Mouse (Mus musculus) ovary, adult 18-20 months (tissue): ENCODE results near the gene Mdm4.

ENCODE experiments used
- DNase-seq: peaks from one replicate; pipeline ENCODE4 v3.0.0; 2022; ENCODE audit warnings: low spot score, mixed read lengths

Gene Mdm4

DNA sequence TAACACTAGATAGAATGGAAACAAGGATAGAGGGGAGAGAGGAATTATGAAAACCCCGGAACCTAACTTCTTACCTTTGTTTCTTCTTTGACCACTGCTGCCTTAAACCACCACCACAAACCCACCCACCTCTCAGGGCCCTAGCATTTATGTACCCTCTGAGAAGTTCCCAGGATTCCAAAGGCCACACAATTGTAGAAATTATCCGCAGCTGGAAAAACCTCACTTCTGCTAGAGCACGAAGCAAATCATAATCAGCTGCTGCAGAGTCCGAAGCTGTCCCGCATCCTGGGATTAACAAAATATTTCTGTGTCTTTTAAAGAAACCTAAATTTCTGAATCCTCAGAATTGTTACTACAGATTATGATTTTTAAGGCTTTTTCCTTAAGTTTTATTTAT lies at the start of gene Mdm4:
Gene Mdm4 (minus strand): TSS at position 101 of the 400 bp plus-strand sequence.
- DNase-seq, result no peak

DNA sequence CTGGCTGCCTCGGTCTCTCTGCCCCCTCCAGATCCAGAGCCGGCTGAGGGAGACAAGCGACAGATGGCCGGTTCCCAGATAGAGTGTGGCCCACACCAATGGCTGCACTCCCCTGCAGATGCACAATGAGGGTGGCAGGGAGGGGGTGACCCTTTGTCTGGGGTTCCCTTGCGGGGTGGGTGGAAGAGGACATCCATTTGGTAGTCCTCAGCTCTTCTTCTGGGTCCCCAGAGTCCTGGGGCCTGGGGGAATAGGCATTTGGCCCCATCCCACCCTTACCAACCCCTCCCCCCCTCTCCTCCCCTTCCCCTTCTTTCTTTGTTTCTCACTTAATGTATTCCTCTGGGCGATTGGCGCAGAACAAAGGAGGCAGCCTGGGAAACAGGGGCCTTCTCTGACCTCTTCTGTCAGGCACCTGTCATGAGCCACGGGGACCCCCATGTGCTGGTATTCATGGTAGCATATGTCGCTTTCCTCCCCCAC lies 49.8 kb upstream of the Mdm4 start:
- DNase-seq, result no peak

DNA sequence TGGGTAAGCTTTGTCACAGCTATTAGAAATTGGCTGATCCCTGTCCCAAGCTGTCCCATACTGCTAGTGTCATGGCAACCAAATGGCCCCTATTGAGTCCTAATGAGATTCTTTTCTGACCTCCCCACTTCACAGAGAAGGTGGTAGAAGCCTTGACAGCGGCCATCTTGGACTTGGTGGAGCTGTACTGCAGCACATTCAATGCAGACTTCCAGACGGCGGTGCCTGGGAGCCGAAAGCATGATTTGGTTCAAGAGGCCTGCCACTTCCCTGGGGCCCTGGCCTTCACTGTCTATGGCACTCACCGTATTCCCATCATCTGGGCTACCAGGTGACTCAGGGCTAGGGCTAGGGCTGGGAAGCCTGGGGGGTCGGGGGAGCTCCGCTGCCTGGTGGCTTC lies 49.1 kb upstream of the Mdm4 start:
- no peak for DNase-seq

GRCm38 (mm10) chr1:133078338-133078727 lies 48.0 kb upstream of the Mdm4 start:
- no peak for DNase-seq

DNA sequence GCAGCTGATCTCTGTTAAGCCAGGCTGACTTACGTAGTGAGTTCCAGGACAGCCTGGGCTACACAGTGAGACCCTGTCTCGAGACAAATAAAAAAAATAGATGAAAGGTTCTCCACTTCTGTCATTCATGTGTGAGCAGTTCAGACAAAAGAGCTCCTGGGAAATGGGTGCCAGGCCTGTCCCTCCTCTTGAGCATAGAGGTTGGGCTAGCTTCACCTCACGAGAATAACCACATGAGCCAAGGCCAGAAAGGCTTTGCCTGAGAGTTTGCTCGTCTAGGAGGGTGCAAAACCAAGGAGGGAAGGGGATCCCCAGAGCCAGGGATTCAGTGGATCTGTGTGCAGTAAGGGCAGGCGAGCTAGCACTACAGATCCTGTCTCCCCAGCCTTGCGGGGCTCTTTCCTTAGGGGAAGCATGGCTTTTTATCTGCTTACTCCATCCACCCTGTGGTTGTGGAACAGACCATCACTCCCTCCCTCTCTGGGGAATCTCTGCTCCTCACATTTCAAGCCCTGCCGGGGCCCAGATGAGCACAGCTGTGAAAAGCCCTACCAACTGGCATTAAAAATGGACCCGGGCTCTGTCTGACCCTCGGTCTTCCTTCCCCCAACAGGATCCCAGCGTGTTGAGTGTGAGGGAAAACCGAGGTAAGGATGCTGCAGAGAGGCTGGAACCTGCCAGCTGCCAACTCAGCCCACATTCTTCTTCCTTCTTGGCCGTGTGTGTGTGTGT lies 47.4 kb upstream of the Mdm4 start:
- no peak for DNase-seq

DNA sequence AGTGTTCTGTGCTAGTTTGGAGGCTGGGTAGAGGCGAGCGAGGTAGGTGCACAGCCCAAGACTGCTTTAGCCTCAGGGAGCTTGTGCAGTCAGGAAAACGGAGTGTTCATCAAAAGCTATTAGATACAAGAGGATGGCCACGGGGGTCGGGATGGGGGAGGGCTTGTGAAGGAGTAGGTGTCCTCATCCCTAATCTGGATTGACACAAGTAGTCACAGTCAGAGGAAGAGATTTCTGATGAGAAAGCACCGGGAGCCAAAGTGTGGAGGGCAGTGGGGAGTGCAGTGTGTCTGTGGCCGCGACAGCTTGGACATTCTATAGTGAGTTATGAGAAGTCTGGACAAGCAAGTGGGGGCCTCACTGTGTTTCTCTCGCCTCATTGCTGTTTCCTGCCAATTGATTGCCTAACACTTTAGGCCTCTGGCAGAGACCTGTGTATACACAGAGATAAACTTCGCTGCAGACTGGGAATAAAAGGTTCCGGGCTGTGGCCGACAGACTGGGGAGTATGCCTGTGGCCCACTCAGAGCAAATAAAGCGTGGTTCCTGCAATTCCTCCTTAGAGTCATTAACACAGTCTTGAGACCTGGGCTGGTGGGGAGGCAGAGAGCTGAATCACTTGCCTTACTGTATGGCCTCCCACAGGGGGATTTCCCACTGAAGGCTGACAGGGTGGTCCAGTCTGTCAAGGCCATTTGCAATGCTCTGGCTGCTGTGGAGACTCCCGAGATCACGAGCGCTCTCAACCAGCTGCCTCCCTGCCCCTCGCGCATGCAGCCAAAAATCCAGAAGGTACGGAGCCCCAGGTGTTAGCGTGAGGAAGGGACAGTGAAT lies 46.5 kb upstream of the Mdm4 start:
- peak; percentile 44 for DNase-seq

- DNase-seq, result no peak
Measured at GRCm38 (mm10) chr1:133075651-133076400, 45.5 kb upstream of the Mdm4 start.

DNA sequence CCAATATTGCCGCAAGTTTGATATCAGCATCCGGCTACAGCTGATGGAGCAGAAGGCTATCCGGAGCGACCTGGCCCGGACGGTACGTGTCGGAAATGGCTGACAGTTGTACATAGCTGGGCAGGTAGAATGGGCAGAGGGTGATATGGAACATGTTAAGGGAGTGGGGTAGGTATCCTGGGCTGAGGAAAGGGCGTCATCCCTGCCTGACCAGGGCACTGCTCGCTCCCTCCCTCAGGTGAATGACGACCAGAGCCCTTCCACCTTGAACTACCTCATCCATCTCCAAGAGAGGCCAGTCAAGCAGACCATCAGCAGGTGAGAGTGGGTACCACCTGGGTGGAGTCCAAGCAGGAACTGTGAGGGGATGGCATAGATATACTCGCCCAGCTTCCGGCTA lies 44.2 kb upstream of the Mdm4 start:
- no peak for DNase-seq

DNA sequence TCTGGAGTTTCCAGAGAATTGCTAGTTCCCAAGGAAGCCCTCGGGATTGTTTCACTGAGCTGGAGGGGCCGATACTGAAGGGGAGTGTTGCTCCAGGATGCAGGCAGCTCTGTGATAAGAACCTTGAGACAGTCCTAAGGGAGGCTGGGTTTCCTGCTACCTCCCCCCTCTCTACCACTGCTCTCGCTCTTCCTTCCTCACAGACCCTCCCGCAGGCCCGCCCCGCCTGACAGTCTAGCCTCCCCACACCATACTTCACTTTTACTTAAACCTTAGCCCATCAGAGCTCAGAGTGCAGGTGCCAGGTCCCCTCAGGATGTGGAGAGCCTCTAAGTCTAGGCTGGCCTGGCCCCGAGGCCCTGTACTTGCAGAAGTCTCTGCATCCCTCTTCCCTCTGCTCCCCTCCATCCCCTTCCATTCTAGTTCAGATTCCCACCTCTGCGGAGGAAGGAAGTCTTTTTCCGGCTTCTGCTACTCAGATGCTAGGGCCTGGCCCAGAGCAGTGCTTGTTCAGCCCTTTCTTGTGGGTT lies 43.0 kb upstream of the Mdm4 start:
- no peak for DNase-seq

DNA sequence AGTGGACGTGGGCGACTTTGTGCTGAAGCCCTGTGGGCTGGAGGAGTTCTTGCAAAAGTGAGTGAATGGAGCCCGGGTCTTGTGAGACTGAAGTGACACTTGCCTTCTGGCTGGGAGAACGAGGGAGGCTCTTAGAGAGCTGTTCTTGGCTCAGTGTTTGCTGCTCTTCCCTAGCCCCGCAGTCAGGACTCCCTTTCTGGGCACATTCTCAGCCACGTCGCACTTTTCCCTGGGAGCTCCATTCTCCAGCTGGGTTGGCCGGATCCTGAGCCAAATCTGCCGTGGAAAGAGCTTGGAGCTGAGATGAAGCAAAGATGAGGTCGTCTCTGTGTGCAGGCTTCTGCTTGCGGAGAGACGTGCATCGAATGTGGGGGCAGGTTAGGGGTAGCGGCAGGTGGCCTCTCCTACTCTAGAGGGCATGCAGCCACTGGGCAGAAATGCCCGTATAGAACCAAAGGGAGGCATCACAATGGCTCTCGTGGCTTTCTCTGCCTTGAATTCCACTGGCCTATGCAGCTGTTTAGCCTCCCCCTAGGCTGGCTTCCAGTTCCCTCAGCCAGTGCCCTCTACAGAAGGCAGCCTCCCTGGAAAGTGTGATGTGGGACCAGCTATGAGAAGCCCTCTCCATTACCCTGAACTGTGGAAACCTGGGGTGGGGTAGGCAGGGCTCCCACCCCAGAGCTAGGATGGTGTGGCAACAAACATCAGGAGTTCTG lies 41.5 kb upstream of the Mdm4 start:
- DNase-seq, result no peak

DNA sequence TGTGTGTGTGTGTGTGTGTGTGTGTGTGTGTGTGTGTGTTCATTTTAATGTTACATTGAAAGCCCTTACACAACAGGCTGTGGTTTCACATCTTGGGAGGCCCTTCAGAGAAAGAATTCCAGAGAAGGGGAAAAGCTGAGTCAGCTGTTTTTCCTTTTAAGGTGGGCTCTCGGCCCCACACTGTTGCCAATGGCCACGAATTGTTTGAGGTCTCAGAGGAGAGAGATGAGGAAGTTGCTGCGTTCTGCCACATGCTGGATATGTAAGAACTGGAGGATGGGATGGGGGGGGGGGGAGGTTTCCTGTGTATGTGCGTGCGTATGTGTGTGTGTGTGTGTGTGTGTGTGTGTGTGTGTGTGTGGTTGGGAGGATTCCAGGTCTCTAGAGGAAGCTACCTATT lies 39.8 kb upstream of the Mdm4 start:
- DNase-seq, result no peak

GRCm38 (mm10) chr1:133069275-133070120 lies 39.1 kb upstream of the Mdm4 start:
- DNase-seq, result no peak

GRCm38 (mm10) chr1:133068669-133069274 lies 38.4 kb upstream of the Mdm4 start:
- DNase-seq, result no peak

DNA sequence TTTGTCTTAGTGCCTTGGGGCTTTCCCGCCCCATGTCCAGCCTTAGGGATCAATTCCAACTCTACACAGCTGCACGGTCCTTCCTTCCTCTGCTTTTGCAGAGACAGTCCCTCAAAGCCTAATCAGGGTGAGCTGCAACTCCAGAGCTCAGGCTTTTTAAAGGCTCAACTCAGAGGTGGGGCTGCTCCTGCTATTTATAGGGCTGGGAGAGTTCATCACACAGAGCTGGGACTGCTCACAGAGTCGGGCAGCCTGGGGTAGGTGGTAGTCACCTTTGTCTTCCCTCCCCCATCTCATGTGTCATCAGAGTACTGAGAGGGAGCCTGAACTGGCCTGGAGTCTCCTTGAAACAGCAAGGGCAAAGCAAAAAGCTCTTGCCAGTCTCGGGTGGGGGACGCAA lies 37.9 kb upstream of the Mdm4 start:
- DNase-seq, result no peak

GRCm38 (mm10) chr1:133063164-133063563 lies 32.8 kb upstream of the Mdm4 start:
- no peak for DNase-seq

DNA sequence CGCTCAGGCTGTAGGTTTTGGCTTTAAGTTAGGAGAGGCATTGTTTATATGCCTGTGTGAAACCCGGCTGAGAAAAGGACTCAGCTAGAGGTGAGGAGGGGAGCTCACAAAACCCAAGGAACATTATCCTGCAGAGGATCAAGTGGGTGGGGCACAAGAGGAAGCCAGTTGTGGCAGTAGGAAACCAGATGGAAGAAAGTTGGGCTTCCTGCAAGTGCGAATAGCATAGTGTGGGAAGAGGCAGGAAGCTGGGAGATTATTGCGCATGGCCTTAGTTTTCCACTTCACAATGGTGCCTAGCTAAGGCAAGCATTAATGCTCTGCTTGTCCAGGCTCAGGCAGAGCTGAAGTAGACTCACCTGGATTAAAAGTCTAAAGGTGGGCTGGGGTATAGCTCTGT lies 30.3 kb upstream of the Mdm4 start:
- no peak for DNase-seq

DNA sequence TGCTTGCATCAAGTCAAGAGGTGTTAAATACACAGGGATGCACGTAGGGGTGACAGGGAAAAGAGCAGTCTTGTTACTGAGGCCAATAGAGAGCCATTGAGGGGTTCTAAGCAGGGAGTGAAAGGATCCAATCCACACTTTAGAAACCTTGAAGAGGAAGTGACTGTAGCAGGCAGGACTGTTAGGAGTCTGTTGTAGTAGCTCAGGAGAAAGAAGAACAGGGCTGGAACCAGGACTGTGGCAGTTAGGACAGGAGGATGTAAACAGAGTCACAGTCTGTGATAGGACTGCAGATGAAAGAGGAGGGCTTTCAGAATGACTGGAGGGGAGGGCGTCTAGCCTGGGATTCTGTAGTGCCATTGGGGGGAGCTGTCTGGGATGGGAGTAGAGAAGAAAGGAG lies 29.2 kb upstream of the Mdm4 start:
- DNase-seq, result no peak

- DNase-seq, result no peak
Measured at GRCm38 (mm10) chr1:133057345-133058034, 27.1 kb upstream of the Mdm4 start.

GRCm38 (mm10) chr1:133054326-133054725 lies 24.0 kb upstream of the Mdm4 start:
- DNase-seq, result no peak

- no peak for DNase-seq
Measured at GRCm38 (mm10) chr1:133053034-133053433, 22.7 kb upstream of the Mdm4 start.
